Mouse (Mus musculus): ENCODE measurements around the gene Pth2.

- no peak for TF ChIP-seq CHD2 (IDR thresholded peaks at IDR 0.05; ENCODE audit: low read depth, low read length)
- TF ChIP-seq ZC3H11A (IDR thresholded peaks at IDR 0.05; ENCODE audit: borderline replicate concordance, low read depth, low read length), result no peak
These were observed 10.4 kb downstream of the Pth2 start for GRCm38 (mm10) chr7:45191161-45191560.

All from ES-E14 (cell line).